Mouse (Mus musculus): ENCODE results near the gene 6430548M08Rik. TPM values are rescaled to one million over a fixed set of nuclear protein-coding genes. Genes with fewer than 3 reads are reported as not detected.

The 6430548M08Rik gene
- total and polyA plus RNA-seq, 2 experiments = 2.4 to 2.9 TPM

- no peaks in the 10 kb centered on the region for H3K79me2 ChIP-seq (ENCODE audit: control insufficient read depth, insufficient read depth, low read length)
- no peaks in the 10 kb centered on the region for H3K36me3 ChIP-seq (ENCODE audit: control insufficient read depth, insufficient read depth, low read length)
- no peak overlapping the region for H3K27ac ChIP-seq (replicated peaks; ENCODE audit: insufficient read depth, low read depth, low read length)
- no peak overlapping the region for H3K9ac ChIP-seq (ENCODE audit: low read depth, low read length)
- H3K27me3 ChIP-seq (ENCODE audit: control insufficient read depth, insufficient read depth, low read length) = no peaks in the 10 kb centered on the region
- no peak for DNase-seq (ENCODE audit: extremely low read depth, low read depth, low spot score)
- TF ChIP-seq CTCF (IDR thresholded peaks at IDR 0.05; ENCODE audit: low read depth, low read length) (no peak), POLR2A (IDR thresholded peaks at IDR 0.05; ENCODE audit: extremely low read depth, insufficient read depth, low read length) (no peak)
- H3K4me1 ChIP-seq (ENCODE audit: control insufficient read depth, insufficient read depth, low read length) = no peaks in the 10 kb centered on the region
- 77% methylated on average over 7 of the region's 7 CpGs for WGBS
- H3K4me3 ChIP-seq (ENCODE audit: insufficient read depth, low read depth, low read length) = no peak overlapping the region
Observed at GRCm38 (mm10) chr8:120136618-120137017, 22.7 kb downstream of the 6430548M08Rik start.

- TF ChIP-seq POLR2A (IDR thresholded peaks at IDR 0.05; ENCODE audit: extremely low read depth, insufficient read depth, low read length) (no peak), CTCF (IDR thresholded peaks at IDR 0.05; ENCODE audit: low read depth, low read length) (no peak)
Observed at GRCm38 (mm10) chr8:120138958-120139357, 25.0 kb downstream of the 6430548M08Rik start.

GRCm38 (mm10) chr8:120140769-120141168, 26.8 kb downstream of the 6430548M08Rik start:
- Histone ChIP-seq H3K79me2 (ENCODE audit: control insufficient read depth, insufficient read depth, low read length) (no peaks in the 10 kb centered on the region), H3K36me3 (ENCODE audit: control insufficient read depth, insufficient read depth, low read length) (no peaks in the 10 kb centered on the region), H3K27me3 (ENCODE audit: control insufficient read depth, insufficient read depth, low read length) (no peaks in the 10 kb centered on the region), H3K4me1 (ENCODE audit: control insufficient read depth, insufficient read depth, low read length) (no peaks in the 10 kb centered on the region), H3K4me3 (ENCODE audit: insufficient read depth, low read depth, low read length) (no peak overlapping the region), H3K9ac (ENCODE audit: low read depth, low read length) (no peak overlapping the region), H3K27ac (replicated peaks; ENCODE audit: insufficient read depth, low read depth, low read length) (no peak overlapping the region)
- 77% methylated on average over 3 of the region's 3 CpGs for WGBS
- no peak for DNase-seq (ENCODE audit: extremely low read depth, low read depth, low spot score)
- TF ChIP-seq POLR2A (IDR thresholded peaks at IDR 0.05; ENCODE audit: extremely low read depth, insufficient read depth, low read length) = no peak
- TF ChIP-seq CTCF (IDR thresholded peaks at IDR 0.05; ENCODE audit: low read depth, low read length) = no peak

More at GRCm38 (mm10) chr8:120138958-120139357, 25.0 kb downstream of the 6430548M08Rik start:
- no peaks in the 10 kb centered on the region for H3K4me1 ChIP-seq (ENCODE audit: control insufficient read depth, insufficient read depth, low read length)
- no peaks in the 10 kb centered on the region for H3K27me3 ChIP-seq (ENCODE audit: control insufficient read depth, insufficient read depth, low read length)
- H3K9ac ChIP-seq (ENCODE audit: low read depth, low read length) = no peak overlapping the region
- DNase-seq (ENCODE audit: extremely low read depth, low read depth, low spot score) = no peak
- 95% methylated on average over 2 of the region's 2 CpGs for WGBS
- no peak overlapping the region for H3K27ac ChIP-seq (replicated peaks; ENCODE audit: insufficient read depth, low read depth, low read length)
- no peaks in the 10 kb centered on the region for H3K79me2 ChIP-seq (ENCODE audit: control insufficient read depth, insufficient read depth, low read length)
- H3K36me3 ChIP-seq (ENCODE audit: control insufficient read depth, insufficient read depth, low read length) = no peaks in the 10 kb centered on the region
- H3K4me3 ChIP-seq (ENCODE audit: insufficient read depth, low read depth, low read length) = no peak overlapping the region

- H3K36me3 ChIP-seq (ENCODE audit: control insufficient read depth, insufficient read depth, low read length) = 0 out of 2 replicates have a peak, but pooled peaks cover 2% of the 10 kb centered on the region
- H3K27me3 ChIP-seq (ENCODE audit: control insufficient read depth, insufficient read depth, low read length) = no peaks in the 10 kb centered on the region
- no peaks in the 10 kb centered on the region for H3K79me2 ChIP-seq (ENCODE audit: control insufficient read depth, insufficient read depth, low read length)
- no peaks in the 10 kb centered on the region for H3K4me1 ChIP-seq (ENCODE audit: control insufficient read depth, insufficient read depth, low read length)
- H3K9ac ChIP-seq (ENCODE audit: low read depth, low read length) = no peak overlapping the region
- H3K4me3 ChIP-seq (ENCODE audit: insufficient read depth, low read depth, low read length) = no peak overlapping the region
- no peak overlapping the region for H3K27ac ChIP-seq (replicated peaks; ENCODE audit: insufficient read depth, low read depth, low read length)
- WGBS = 74% methylated on average over 15 of the region's 15 CpGs
- DNase-seq (ENCODE audit: extremely low read depth, low read depth, low spot score) = no peak
- TF ChIP-seq POLR2A (IDR thresholded peaks at IDR 0.05; ENCODE audit: extremely low read depth, insufficient read depth, low read length) (no peak), CTCF (IDR thresholded peaks at IDR 0.05; ENCODE audit: low read depth, low read length) (no peak)
Observed at GRCm38 (mm10) chr8:120143911-120144651, 30.1 kb downstream of the 6430548M08Rik start.

DNA sequence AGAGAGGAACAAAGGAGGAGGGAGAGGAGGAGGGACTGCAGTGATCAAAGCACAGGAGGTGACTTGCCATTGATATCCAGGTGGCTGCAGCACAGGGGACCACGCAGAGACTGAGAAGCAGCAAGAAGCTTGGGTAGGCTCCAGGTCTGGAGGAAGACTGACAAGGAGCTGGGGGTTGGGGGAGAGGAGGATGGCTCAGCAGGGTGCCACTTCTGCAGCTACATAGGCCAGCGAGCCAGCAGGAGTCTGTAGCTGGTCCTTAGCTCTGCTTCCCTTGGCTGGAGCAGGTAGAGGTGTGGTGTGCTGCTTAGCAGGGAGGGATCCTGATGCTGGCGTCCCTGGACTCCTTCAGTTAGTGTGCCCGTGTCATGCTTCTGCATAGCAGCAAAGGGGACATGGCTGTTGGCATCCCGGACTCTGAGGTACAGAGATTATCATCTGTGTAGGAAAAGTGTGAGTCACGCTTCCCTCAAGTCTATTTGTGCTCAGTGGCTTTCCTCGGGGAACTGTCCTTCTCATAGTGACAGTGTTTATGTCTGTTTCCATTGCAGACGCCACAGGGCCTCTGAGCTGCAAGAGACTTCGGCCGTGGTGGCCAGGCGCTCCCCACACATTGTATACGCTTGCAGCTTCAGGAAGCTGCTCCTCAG, 30.8 kb downstream of the 6430548M08Rik start:
- DNase-seq (ENCODE audit: extremely low read depth, low read depth, low spot score) = no peak
- TF ChIP-seq CTCF (IDR thresholded peaks at IDR 0.05; ENCODE audit: low read depth, low read length) = no peak
- no peak for TF ChIP-seq POLR2A (IDR thresholded peaks at IDR 0.05; ENCODE audit: extremely low read depth, insufficient read depth, low read length)
- Histone ChIP-seq H3K9ac (ENCODE audit: low read depth, low read length) (no peak overlapping the region), H3K27me3 (ENCODE audit: control insufficient read depth, insufficient read depth, low read length) (no peaks in the 10 kb centered on the region), H3K36me3 (ENCODE audit: control insufficient read depth, insufficient read depth, low read length) (0 out of 2 replicates have a peak, but pooled peaks cover 2% of the 10 kb centered on the region), H3K4me1 (ENCODE audit: control insufficient read depth, insufficient read depth, low read length) (no peaks in the 10 kb centered on the region), H3K79me2 (ENCODE audit: control insufficient read depth, insufficient read depth, low read length) (no peaks in the 10 kb centered on the region), H3K27ac (replicated peaks; ENCODE audit: insufficient read depth, low read depth, low read length) (no peak overlapping the region), H3K4me3 (ENCODE audit: insufficient read depth, low read depth, low read length) (no peak overlapping the region)
- 68% methylated on average over 12 of the region's 12 CpGs for WGBS
